Mouse (Mus musculus) embryo, embryonic 9.5 days (tissue): ENCODE results near the gene Cuedc2.

Experiments used
- DNase-seq: peaks from one replicate; pipeline ENCODE4 v3.0.0-alpha.2; 2017; ENCODE audit errors: extremely low spot score

The Cuedc2 gene

DNA sequence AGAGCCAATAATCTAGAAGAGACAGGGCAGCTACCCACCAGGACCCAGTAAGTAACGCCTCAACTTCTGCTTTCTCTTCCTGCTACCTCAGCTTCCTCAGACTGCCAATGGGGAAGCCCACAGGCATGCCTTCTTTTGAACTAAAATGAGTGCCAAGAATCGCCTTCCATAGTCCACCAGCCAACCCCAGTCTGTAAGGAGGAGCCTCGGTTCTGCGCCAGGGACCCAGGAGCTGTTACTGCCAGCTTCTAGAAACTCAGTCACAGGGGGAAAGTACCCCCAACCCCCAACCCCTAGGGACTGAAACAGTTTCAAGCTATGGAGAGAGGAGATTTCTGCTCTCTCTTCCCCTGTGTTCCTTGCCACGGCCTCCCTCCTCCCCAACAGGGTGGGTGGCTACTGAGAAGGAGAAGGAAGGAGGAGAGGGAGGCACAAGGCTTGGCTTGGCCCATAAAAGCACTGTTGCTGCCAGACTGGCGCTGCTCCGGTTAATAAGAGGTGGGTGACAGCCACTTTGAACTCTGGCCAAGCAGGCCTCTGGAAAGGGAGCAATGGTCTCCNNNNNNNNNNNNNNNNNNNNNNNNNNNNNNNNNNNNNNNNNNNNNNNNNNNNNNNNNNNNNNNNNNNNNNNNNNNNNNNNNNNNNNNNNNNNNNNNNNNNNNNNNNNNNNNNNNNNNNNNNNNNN is 927 bp upstream of the Cuedc2 start:
- DNase-seq, result no peak

DNA sequence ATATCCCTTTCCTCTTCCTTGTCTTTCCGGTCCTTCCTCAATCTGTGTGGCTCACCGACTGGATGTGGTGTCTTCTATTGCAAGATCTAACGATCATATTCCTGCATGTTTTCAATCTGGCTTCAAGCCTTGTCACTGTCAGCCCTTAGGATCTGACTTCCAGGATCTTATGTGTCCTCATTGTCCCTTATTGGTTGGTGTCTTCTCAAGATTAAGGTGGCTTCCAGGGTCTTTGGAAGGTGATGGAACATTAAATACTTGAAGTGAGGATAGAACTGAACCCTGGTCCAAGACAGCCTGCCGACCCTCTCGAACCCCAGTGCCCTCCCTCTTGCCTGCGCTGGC is 412 bp upstream of the Cuedc2 start:
- no peak for DNase-seq

DNA sequence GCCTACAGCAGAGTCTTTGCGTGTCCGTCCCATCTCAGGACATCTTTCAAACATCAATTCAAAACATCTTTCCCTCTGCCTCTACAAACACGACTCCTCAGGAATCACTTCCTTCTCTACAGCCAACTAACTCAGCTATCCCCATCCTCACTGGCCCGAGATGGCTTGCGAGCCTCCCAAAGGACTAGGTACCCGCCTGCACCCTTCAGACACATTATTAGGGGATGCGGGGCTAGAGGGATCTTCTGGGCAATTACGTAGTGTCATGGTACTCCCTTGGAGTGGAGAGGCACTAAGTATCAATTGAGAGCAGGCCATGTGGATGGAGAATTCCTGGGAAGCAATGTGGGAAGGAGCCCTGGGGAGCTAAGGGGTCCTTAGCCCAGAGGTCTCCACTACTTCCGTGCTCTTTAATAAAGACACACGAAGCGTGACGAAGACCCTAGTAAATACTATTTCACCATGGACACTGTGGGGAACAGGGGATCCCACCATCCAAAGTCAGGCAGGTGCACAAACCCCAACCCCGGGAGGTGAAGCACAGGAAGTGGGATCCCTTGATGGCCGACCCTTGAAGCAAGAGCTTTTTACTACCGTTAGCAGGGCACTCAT is 677 bp downstream of the Cuedc2 start:
- DNase-seq, result no peak

DNA sequence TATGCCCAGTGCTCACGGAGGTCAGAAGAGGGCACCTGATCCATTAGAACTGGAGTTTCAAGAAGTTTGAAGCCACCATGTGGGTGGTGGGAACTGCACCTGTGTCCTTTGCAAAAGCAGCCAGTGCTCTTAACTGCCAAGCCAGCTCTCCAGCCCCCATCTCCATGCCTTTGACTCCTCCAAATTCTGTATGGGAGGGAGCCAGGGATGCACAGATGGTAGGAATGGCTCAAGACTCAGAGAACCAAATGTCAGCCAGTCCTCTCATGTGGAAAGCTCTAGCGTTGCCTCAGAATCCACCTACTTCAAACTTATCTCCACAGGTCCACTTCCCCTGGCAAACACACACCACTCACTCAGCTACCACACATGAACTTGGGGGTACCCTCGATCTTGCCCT is 4.6 kb downstream of the Cuedc2 start:
- DNase-seq, result no peak

DNA sequence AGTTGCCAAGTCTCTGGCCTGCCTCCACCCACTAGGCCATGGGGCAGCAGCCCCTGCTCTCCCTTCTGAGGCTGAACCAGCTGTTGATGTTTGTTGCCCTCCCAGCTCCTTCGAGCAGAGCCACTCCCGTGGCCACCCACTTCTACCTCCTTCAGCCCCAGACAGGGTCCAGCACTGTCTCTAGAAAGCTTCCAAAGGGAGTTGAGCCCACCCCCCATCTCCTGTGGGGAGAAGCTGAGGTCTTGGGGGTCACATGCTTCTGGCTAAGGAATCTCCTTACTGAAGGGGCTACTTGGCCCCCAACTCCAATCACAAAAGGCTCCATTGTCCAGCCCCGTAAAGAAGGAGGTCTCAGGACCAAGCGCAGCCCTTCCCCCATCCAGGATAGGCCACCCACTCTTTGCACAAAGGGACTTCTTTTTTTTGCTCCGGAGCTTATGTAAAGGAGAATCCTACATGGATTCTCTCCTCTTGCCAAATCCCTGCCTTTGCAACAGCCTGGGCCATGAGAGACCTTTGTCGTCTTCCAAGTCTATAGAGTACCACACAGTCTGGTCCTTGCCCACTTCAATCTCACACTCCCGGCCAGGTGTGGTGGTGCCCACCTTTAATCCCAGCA is 5.7 kb downstream of the Cuedc2 start:
- no peak for DNase-seq

DNA sequence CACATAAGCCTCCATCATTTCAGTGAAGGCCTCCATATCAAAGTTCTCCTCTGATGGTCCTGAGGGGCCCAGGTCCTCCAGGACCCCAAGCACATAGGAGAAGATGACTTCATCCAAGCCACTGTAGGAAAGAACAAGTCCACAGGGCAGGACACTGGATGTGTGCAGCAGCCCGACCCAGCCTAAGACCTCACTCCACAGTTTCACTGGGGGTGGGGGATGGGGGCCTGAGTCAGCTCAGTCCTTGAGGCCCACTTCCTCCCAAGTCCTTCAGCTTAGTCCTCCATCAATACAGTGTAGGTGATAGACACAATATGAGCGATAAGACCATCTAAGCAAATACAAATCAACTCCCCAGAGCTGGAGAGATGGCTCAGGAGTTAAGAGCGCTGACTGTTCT is 6.6 kb downstream of the Cuedc2 start:
- no peak for DNase-seq

DNA sequence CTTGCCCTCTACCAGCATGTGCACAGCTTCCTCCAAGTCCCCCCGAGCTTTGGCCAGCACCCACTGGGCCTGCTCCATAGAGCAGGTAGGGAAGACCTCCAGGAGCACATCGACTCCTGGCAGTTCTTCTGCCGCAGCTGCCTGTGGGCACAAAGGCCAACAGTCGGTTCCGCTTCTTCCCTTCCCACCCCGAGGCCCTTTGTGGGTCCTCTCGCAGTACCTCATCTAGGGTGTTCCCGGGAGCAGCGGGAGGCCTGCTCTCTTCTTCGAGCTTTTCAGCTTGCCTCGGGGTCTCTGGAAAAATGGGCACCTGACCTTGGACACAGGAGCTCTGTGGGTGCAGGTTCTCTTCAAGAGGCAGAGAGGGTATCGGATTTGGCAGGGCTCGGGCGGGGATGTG is 7.2 kb downstream of the Cuedc2 start:
- no peak for DNase-seq

DNA sequence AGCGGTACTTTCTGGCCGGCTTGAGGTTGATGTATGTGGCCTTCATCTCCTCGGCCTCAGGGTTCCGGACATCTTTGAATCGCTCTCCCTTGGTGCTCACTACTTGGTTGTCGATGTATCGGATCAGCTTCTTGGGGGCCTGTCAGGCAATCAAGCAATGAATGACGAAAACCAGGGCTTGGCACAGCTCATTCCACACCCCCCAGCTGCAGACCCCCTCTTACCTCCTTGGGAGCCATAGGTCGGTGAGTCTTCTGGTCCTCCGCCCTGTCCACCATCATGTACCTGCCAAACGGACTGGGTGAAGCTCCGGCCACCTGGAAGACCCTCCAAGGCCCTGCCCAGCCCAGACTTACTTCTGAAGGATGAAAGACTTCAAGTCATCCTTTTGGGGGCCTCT is 7.8 kb downstream of the Cuedc2 start:
- DNase-seq, result no peak

DNA sequence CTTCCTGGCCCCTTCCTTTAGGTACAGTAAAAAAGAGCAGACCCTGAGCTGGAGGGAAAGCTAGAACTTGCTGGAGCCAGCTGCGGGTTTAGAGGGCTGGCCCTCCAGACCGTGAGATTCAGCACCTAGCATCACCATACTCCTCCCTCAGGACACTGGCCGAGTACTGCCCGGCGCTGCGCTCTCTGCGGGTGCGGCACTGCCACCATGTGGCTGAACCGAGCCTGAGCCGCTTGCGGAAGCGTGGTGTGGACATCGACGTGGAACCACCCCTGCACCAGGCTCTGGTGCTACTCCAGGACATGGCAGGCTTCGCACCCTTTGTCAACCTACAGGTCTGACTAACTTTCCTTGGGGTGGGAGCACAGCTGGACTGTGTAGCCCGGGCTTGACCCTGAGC is 8.6 kb downstream of the Cuedc2 start:
- peak; percentile 82 for DNase-seq

DNA sequence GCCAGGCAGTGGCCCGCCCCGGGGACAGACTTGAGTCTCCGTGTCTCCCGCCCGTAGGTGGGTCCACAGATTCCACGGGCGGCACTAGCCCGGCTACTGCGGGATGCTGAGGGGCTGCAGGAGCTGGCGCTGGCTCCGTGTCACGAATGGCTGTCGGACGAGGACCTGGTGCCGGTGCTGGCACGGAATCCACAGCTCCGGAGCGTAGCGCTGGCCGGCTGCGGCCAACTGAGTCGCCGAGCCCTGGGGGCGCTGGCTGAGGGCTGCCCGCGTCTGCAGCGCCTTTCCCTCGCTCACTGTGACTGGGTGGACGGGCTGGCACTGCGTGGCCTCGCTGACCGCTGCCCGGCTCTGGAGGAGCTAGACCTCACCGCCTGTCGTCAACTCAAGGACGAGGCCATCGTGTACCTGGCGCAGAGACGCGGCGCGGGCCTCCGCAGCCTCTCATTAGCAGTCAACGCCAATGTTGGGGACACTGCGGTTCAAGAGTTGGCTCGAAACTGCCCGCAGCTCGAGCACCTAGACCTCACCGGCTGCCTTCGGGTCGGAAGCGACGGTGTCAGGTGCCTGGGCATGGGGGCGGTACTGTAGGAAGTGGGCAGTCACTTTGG is 9.4 kb downstream of the Cuedc2 start:
- no peak for DNase-seq

DNA sequence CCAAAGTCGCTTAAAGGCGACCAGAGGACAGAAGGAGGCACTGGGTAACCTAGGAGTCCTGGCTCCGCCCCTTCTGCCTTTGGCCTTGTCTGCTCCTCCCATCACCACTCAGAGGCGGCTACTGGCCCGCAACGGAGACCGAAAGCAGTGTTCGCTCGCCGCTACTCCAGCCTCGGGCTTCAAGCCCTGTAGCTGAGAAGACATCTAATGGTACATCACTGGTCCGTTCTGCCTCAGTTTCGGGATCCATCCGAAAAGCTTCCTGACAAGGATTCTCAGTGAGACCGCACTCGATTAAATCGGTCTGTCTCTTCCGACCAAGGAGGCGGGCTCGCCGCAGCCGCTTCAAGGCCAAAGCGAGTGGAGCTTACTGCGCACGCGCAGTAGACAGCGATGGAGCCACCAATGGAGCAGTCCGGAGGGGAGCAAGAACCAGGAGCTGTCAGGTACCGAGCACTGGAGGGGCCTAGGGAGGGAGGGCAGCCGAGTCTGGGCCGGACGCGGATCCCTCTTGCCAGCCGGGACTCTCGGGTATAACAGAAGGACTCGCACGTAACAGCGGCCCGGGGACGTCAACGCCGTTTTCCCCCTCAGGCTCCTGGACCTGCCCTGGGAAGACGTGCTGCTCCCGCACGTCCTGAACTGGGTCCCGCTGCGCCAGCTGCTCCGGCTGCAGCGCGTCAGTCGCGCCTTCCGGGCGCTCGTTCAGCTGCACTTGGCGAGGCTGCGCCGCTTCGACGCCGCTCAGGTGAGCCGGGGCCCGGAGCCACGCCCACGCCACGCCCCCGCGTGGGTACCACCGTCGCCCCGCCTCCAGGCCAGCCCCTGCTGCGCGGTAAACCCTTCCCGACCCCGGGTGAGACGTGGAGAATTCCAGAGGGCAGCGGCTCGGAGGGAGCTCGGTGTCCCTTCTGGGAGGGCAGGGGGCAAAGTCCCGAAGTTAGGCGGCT is 10.1 kb downstream of the Cuedc2 start, which contains the start of gene Fbxl15:
Gene Fbxl15 (plus strand): TSS at position 104 of the 950 bp plus-strand sequence.
- peak; percentile 95 for DNase-seq

DNA sequence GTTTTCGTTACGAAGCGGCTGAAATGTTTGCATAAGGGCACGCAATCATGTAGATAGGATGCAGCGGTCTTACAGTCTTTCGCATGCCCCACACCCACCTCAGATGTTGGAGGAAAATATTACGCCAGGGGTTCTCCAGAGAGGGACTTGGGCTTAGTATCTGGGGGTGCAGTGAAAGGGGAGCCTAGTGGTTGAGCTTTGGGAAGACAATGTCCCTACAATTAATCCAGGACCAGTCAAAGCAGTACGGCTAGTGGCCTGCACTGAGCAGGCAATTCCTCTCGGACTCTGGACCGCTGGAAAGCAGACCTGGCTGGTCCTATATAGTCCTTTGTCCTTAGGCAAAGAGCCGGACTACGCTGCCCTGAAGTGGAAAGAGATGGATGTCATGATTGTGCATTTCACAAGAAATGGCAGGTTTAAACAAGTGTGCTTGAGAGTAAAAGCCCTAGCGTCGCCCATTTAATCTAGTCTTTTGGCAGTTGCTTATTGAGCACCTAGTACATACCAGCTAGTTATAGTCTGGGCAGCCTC is 10.9 kb downstream of the Cuedc2 start:
- DNase-seq, result no peak

DNA sequence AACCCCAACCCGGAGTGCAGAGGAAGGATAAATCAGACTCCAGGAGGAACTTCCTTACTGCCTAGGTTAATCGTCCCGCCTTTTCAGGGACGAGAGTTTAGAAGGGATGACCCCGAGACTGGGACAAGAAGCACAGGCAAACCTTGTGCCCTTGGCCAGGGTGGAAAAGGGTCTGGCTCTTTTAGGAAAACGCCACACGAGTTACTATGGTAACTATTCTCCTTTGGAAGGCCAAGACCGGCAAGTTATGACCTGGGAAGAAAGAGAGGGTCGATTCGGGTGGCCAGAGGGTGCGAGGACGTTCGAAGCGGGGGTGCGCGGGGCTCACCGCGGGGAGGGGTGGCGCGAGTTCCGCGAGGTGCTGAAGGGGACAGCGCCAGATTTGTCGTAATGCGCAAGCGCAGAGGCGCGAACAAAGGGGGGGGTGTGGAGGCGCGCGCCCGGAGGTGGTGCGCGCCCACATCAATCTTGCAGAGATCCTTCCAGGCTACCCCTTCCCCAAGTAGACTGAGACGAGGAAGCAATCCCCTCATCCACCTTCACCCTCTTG is 11.7 kb downstream of the Cuedc2 start, which contains the start of gene Psd:
Gene Psd (minus strand): TSS at position 401 of the 550 bp plus-strand sequence.
- peak; percentile 63 for DNase-seq

DNA sequence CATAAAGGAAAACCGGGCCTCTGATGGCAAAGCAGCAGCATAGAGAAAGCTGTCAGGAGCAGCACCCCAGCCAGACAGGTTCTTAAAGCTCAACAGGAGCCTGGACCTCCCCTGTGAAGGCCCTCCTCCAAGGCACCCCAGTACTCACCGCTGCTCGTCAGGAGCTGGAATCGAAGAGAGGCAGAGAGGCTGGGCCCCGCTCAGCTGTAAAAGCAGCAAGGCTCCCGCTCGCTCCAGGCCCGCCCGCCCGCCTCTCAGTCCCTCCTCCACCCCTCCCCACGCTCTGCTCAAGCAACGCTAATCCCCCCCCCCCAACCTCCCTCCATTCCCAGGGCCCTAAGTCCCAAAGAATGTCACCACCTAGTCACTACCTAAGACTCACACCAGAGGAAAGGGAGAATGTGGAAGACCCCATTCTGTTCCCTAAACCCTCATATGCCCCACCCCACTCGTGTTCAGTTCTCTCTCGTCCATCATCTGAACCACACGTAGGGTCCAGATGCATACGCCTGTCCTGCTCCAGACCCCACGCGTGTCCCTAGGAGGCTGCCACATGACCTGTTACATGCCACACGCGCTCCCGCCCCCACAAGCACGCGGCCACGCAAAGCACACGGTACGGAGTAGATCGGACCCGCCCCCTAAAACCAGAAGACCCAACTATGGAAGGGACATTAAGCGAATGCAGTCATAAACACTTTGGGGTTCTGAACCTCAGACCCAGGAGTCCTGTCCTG is 12.3 kb downstream of the Cuedc2 start:
- no peak for DNase-seq

DNA sequence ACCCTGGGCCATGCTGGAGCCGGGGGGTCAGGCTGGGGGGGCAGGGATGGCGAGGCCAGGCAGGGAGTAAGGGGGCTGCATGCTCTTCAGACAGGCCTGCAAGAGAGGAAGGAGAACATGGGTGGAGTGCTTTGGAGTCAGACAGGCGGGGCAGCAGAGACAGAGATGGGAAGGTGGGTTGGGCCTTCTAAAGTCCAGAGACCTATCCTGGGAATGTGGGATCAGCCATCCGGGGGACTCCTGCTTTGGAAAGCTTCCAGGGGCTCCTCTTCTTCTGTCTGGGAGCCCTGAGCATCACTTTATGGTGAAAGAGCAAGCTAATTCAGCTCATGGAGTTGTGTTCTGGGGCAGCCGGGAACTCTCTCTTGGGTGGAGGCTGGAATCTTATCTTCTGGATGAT is 13.6 kb downstream of the Cuedc2 start:
- no peak for DNase-seq

DNA sequence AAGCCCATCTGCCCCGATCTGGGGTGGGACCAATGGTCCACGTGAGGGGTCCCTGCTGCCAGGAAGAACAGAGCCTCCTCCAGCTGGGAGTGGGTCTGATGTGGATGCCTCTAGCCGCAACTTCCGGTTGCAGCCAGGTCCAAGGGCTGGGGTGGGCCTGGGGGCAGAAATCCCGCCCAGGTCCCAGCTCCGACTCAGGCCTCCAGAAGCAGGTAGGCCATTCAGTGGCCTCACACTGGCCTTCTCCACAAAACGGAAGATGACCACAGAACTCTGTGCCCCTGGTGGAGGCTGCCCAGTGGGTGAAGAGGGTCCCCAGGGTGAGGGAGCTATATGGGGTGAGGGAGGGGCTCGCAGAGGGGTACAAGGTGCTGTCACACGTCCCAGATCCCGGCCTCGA is 14.1 kb downstream of the Cuedc2 start:
- DNase-seq, result no peak

DNA sequence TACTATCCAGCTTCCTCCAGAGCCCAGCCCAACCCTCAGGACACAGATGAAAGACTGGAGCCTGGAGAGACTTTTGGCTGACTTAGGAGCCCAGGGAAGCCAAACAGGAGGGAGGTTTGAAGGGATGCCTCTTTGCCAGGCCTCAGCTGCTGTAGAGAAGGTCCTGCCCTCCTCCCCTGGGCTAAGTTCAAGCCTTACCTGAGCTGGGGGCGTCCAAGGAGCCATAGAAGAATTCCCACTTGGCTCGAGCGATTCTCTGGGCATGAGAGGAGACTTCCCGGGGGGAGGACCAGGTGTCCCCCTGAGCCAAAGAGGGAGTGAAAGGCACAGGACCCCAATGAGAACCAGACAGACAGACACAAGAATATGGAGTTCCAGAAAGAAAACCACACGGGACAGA is 14.8 kb downstream of the Cuedc2 start:
- no peak for DNase-seq

DNA sequence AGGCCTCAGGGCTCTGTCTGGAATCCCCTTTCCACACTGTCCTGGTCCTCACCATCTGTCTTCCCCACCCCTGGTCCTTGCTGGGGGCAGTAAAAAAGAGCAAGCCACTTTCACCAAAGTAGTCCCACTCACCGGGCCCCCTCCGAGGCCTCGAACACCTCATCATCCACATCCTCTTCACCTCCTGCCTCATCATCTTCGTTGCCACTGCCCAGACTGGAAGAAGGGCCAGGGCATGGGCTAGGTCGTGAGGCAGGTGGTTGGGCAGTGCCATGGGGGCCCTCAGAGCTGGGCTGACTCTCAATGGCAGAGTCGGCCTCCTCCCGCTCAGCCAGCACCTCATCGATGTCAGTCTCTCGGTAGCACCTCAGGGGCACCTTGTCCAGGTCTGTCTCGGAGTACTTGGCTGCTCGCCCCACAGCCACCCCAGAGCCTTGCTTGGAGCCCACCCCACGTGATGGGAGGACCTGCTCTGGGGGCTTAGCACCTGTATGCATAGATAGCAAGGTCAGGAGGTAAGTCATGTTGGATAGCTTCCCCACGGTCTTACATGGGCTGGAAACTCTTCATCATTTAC is 15.4 kb downstream of the Cuedc2 start:
- DNase-seq, result no peak

DNA sequence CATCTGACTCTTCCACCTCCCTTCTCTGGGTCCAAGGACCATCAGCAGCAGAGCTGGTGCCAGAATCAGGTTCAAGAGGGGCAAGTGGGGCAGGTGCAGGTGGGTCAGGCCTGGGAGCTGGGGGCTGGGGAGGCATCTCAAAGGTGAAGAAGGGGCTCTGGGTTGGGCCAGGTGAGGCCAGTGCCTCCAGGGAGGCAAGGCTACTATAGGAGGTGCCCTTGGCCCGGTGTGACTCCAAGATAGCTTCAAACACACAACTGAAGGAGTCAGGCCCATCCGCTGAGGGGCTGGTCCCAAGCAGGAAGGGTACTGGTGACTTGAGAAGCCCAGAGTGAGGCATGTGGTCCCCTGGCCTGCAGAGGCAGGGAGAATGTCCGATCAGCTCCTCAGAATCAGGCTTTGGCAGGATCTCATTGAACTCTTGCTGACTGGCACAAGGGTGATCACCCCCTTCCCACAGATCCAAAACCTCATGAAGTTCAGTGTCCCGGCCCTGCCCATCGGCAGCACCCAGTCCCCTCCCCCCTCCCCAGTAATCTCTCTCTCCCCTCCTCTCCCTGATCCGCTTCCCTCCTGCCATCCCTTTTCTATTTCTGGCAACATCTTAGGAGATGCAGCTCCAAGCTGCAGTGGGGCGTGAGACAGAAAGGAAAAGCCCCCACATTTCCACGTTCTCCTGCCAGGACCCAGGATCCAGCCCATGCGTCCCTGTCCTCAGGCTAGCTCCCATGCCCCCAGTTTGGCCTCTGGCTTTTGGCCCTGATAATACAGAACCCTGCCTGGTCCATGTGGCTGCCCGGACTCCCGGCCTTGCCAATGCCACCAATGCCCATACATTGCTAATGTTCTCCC is 16.1 kb downstream of the Cuedc2 start:
- no peak for DNase-seq
